Mouse (Mus musculus) adrenal gland (tissue): Measurements from ENCODE around the gene Cacna2d1.

Experiments
- intact Hi-C: fragments of 180-260 bp; cut with DNase I; formaldehyde crosslinking; loops from one replicate; pipeline ENCODE4 v1.15.1; 2025

Cacna2d1 gene

DNA sequence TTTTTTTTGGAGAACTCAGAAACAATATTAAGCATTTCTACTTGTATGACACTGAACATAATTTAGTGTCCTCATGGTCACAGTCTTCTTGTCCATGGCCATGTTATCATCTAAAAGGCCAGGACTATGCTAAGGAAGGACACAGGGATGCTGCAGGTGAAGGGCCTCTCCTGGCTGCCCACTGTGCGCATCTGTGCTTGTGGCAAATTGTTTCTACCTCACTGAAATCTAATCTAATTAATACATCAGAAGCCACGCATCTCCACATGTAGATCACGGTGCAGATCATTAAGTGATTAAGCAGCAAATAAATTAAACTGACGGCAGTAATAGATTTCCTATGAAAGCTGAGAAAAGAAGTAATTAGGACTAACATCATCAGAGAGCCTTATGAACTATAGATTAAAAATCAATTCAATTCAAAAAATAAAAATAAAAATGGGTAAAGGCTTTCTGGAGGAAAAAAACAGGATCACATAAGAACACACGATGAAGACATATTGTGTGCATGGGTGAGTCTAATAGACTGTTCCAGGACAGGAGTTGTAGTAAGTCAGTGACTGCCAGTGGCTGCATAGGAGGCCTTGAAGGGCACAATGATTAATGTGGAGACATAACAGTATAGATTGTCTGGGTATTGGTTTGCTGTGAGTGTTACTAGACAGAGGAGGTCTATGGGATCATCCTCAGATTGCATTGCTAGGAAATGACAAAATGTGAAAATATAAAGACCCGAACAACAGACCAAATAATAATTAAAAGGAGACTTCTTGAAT is 318.4 kb downstream of the Cacna2d1 start:
- intact Hi-C loops, result no loop called here

DNA sequence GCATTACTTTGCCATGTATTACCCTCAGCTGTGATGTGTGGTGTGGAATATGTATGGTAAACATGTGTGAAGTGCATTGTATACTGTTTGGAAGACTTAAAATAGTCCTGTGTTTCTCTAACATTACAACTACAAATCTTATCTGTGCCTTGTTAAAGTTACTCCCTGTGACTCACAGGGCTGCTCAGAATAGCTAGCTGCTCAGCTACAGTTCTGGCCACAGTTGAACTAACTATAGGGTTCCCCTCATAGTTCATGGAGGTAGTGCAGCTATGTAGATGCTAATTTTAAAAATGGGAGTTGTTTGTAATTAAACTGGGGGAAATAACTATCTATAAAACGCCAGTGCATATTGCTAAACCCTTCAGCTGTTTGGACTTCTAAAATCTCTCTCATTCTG is 319.3 kb downstream of the Cacna2d1 start:
- intact Hi-C loops, result no loop called here

DNA sequence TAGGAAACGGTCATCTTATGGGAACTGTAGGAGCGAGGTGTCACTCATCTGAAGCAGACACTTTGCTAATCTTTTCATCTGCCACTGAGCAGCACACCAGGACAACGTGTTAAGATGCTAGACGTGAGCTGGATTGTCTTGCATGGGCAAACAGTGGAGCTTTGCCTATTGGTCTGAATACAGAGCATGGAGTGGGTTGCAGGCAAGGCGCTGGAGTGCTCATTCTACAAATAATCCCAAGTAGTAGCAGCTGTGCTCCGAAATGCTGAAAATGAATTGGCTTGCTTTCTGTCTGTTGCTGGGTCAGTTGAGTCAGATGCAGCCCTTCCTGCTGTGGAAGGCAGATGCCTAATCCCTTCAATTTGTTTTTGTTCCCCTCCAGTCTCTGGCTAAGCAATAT is 330.9 kb downstream of the Cacna2d1 start:
- intact Hi-C loops, result no loop called here

DNA sequence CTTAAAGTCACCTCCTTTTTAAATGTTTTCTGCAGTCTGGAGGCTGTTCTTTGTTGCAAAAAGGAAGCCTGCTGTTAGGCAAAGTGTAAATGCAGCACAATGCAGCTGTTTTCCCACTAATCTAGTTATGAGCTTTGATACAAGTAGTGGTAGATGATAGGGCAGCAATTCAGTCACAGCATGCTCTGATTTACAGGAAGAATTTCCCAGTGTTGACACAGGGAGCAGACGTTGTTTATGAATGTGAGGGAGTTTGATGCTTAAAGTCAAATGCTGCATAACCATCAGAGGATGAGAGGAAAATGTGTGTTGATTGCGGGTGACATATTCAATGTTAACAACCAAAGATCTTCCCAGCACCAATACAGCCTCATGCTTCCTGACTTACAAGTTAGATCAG is 342.6 kb downstream of the Cacna2d1 start:
- intact Hi-C loops, result no loop called here

DNA sequence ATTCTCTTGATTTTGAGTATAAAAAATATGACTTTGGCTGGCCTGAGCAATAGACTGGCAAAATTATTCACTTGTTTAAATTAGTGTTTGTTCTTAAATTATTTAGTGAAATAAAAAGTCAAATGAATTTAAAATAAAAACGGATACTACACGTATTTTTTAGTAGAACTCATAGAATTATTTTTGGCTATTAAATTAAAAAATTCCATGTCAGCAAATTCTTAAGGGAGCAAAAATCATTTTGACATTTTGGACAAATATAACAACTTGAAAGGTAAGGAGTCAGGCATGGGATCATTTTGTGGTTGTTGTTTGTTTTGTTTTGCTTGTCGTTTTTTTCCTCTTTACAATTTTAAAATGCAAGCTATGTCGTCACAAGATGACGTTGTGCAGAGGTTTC is 346.7 kb downstream of the Cacna2d1 start:
- intact Hi-C loops, result no loop called here

DNA sequence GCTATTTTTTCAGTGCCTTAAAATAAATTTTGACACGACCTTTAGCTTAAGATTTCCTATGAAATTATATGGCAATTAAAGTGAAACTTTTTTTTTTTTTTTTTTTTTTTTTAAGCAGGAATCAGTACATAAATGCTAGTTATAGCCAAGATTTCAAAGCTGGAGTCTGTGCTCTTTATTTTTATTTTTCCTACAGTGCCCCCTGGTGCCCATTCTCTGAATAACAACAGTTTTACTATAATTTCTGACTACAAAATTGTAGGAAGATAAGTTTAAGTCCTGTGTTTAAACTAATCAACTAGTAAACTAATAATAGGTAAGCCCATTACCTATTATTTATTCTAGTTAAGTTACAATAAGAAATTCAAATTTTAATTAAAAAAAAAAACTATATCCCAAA is 358.7 kb downstream of the Cacna2d1 start:
- intact Hi-C loops, result loop anchor here (5.0 kb wide), 1 partner anchor 456 kb away; no protein-coding TSS in a partner anchor

DNA sequence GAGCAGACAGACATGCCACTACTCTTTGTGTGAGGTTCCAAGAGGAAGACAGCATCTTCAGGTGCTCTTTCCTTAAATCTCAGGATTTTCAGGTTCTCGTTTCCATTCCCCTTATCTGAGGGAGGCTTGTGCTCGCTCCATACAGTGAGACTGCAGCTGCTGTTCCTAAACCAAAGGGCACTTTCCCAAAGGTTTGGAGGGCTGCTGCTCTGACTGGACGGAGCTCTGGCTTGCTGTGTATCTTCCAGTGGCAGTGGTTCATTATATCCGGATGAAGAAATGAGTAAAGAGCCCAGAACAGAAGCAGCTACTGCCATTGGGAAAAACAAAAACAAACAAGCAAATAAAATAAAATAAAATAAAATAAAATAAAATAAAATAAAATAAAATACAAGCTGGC is 359.3 kb downstream of the Cacna2d1 start:
- intact Hi-C loops, result loop anchor here (5.0 kb wide), 1 partner anchor 457 kb away; no protein-coding TSS in a partner anchor

DNA sequence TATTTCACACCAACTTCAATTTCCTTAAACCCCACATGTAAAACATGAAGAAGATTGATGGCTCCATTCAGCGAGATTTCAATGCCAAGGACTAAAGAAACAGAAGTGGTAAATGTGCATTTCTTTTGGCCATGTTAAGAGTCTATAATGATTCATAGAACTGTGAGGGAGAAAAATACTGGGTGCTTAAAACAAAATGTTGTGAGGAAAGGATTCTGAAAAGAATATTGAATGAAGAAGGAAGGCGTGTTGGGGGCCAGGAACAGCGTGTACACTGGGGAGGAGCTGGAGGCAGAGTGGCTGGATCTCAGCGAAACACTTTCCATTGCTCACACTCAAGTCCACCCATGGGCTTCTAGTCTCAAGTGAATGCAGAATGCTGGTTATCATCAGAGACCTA is 360.2 kb downstream of the Cacna2d1 start:
- intact Hi-C loops, result loop anchor here (5.0 kb wide), 1 partner anchor 457 kb away; no protein-coding TSS in a partner anchor

DNA sequence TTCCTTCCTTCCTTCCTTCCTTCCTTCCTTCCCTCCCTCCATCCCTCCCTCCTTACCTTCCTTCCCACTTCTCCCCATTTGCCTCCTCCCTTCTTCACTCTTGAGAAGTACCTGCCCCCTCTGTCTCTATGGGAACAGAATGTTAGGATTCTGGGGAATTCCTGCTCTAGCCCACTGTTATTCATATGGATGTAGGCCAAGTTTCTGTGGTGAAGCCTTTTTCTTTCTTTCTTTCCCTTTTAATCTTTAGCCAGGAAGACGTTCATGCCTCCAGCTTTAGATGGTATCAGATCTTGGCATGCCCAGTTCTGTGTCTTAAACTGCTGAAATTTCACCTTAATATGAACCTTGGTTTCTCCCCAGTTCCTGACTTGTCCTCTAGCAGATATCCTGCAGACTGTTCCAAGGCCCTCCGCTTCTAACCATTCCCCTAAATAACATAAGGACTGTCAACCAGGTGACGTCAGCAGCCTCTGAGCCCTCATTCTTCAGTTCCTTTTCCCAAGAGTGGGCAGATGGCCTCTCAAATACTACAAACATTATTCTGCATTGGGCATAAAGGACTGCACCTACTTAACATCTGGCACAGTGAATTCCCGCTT is 362.8 kb downstream of the Cacna2d1 start:
- intact Hi-C loops, result no loop called here

DNA sequence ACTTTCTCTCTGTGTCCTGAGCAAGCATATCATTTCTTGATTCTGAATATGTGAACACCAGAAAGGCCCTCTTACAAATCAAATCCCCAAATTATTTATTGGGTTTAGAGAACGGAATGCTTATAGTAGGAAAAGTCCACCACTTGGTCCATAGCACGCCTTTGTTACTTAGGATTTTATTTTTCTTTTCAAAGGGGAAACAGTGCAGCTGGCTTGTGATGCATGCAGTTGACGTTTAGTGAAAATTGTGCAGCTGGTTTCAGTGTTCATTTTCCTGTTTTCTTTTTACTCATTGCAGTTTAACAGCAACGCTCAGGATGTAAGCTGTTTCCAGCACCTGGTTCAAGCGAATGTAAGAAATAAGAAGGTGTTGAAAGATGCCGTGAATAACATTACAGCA is 365.1 kb downstream of the Cacna2d1 start:
- intact Hi-C loops, result no loop called here

DNA sequence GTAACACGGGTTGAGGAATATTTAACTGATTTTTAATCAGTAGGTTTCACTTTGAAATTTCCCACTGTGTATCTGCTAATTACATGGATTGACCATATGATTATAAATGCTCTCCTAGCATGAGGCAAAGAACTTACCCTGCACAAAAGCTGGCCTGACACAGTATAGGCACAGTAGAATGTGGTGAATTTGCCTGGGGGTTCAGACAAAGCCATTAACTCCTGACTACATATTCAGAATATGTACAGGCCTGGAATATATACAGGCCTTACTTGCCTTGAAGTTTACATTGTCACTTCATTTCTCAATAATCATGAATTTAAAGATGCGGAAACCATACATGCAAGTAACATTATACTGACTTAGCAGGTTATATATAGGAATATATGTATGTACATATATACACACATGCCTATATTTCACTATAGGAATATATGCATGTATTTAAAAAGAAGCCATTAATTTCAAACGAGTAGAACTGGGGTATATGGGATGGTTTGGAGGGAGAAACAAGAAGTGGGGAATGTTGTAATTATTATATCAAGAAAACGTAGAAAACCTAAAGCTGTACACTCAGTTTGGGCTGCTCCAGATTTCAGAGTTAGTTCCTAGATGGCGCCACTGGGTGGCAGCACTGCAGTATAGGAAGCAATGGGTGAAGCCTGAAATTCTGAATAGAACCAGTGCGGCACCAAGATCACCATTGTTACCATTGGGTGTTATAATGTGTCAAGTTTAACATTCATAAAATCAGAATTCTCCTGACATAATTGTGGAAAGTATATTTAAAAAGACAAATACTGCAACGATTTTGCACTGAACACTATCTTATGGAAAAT is 374.9 kb downstream of the Cacna2d1 start:
- intact Hi-C loops, result loop anchor here (5.0 kb wide), 1 partner anchor 563 kb away; no protein-coding TSS in a partner anchor

DNA sequence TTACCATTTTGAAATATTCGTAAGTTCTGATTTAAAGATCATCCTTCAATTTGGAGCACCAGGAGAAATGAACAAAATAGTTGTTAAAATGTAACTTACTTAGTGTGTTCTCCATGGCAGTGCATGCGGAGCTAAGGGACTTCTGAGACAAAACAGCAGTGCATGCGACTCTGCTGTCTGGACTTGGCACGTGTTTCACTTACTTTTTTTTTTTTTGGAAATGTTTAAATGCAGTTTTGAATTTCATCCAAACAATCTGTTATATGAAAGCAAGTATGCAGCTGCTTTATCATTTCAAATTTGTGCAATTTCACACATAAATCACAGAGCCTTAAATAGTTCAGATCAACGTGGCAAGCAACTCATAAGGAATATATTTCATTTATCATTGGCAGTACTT is 379.8 kb downstream of the Cacna2d1 start:
- intact Hi-C loops, result no loop called here

DNA sequence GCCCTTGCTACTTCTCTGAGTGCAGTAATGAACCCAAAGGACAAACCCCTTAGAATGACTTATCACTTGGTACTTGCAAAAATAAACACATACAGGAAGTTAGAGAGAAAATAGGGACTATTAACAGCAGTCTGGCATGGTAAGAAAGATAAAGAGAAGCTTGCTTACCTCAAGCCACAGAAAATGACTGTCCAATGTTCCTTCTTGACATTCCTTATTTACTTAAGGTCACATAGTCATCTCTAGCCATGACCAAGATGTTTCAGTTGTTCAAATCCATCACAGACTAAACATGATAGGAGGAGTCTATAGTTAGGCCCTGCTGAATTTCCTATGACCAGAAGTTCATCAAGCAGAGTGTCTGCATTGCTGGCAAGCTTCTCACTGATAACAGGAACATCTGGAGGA is 381.5 kb downstream of the Cacna2d1 start:
- intact Hi-C loops, result no loop called here

DNA sequence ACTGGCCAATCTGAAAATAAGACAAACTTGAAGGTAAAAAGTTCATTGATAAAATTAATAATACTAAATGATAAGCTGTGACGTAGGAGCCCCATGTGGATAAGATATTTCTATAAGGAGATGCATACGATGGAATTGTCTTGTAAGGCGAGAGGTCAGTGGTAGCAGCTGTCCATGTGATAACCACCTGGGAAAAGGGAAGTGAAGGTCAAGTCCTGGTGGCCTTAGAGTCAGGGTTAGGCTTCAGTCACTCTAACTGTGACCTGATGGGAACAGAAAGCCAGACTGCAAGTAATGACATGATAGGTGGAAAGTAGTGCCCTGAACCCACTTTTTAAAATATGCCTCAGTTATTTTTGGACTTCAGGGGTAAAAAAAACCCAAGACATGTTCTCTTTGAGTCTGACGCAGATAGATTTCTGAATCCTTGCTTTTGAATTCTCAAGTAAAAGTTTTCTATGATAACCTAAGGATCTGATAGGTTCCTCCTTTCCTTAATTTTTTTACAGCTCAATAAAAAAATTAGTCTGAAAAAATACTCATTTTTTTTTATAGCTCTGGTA is 383.3 kb downstream of the Cacna2d1 start:
- intact Hi-C loops, result no loop called here

DNA sequence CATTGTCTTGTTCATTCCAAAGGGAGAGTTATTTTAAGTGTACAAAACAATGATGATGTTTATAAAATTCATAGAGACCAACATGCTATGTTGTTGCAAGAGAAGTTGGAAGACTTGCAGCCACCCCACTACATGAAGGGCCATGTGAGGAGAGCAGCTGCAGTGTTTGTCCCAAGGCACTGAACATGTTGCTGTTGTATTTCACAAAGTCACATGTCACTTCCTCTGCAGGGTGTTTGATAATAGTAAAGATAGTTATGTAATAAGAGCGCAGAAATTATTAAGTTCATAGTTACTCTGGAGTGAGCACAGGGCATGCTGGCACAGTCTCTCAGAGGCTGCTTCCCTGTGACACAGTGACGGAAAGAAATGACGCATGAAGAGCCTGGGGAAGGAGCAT is 392.1 kb downstream of the Cacna2d1 start:
- intact Hi-C loops, result no loop called here

DNA sequence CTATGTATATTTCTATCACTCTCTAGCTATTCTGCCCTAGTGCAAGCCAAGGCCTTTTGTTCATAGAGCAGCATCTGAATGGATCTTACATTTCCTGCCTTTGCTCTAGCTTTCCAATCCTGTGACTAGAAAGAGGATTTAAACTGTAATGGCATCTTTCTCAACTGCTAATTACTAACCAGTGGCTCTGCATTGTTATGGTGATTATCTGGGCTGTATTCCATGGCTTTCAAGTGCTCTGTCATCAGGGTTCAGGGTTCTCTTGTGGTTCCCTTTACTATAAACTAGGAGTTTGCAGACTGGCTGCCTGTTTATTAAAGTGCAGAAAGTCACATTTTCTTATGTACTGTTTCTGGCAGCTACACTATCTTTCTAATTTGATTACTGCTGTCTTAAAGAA is 410.9 kb downstream of the Cacna2d1 start:
- intact Hi-C loops, result no loop called here

DNA sequence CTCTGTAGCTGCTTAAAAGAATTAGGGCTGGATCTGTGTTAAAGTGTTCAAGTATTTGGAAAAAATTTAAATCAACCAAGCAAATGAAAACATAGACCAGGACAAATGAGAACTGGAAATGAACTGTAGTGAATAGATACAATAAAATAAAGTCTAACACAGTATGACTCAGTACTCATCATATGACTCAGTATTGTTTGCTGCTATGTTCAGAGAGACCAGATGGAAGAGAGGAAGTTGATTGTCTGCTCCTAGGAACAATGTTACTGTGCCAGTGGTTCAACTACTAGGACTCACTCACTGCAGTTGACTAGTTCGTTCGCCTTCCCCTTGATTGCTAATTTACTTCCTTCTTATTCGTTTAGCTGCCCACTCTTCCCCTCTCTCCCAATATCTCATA is 421.3 kb downstream of the Cacna2d1 start:
- intact Hi-C loops, result no loop called here

DNA sequence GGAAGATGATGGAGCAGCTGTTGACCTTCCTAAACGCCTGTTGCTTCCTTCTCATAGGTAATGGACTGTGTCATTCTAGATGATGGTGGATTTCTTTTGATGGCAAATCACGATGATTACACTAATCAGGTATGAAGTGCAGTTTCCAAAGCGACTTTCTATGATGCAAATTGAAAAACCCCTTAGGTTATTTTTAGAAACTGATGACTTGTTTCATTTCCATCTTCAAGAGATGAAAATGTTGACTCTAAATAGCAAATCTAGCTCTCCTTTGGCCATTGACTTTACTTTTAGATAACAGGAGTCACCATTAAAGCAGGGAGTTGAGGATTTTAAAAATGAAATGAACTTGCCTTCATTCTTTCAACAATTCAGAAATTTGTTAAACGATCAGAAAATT is 423.2 kb downstream of the Cacna2d1 start:
- intact Hi-C loops, result no loop called here

DNA sequence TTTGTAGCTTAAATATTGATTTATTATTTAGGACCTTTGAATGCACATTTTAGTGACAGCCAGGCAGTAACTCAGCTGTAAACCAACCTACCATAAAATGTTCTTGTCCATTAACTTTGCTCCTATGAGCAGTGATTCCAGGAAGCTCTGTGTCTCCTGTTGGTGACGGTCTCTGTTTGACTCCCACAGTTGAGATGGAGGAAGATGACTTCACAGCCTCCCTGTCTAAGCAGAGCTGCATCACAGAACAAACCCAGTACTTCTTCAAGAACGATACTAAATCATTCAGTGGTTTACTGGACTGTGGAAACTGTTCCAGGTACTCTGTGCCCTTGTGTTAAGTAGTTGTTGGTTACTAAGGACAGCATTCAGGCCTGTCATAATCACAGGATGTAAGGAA is 427.6 kb downstream of the Cacna2d1 start:
- intact Hi-C loops, result no loop called here

DNA sequence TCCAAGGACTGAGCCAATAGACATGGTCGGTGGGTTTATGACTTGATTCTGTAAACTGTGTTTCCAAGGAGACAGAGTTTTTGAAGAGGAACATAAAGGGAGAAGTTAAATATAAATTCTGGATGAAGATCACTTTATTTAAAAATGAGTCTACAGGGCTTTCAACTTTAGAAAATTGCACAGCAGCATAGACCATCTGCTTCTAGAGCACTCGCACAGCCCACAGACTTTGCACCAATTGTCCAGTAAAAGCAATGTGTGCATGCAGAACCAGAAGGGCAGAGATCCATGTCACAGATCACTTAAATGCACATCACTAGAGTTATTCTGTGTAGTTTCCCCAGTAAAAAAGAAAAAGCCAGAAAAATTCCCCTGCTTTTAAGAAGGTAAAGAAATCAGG is 428.7 kb downstream of the Cacna2d1 start:
- intact Hi-C loops, result no loop called here

DNA sequence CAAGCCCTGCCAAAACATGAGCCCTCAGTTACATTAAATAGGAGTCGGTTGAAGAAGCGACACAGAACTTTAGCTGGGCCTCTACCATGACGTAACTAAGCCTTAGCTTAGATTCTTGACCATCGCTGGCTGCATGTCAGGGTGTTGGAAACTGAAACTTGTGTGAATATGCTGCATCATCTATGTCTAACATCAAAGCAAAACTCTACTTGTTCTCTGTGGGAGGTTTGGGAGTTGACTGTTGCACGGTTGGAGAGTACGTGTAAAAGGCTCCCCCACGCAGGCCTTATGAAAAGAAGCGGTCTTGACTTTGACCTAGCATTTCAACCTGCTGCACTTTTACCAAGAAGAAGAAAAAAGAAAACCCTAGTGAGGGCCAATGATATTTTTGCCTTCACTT is 436.2 kb downstream of the Cacna2d1 start:
- intact Hi-C loops, result no loop called here

DNA sequence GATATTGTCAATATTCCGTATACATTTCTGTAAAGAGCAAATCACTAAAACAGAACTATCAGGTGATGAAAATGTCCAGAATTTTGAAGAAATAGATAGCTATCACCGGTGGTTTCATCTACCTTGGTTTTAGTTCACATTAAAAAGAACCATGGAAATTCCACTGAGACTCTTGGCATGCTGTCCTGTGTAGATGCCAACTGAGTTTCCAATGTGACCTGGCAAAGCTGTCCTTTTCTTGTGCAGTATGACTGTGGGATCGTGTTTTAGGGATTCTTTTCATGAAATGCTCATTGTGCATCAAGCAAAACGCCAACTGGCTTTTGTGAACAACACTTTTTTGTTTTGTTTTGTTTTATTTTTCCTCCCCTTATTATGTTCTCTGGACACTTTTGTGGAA is 439.5 kb downstream of the Cacna2d1 start:
- intact Hi-C loops, result no loop called here
